Mouse (Mus musculus) G1E (cell line): ENCODE data around the gene Pnmal2. TPM values are rescaled to one million over a fixed set of nuclear protein-coding genes. Genes with fewer than 3 reads are reported as not detected.
"Not testable (repeated sequence)": the region's sequence is repeated elsewhere in the genome, so short reads cannot be mapped to it uniquely, and the experiment has no call there.

Source experiments
- ATAC-seq: 2 replicates; pipeline ENCODE4 v1.8.0; 2016; ENCODE audit warnings: mild to moderate bottlenecking; ENCODE audit not compliant: insufficient number of reproducible peaks, poor library complexity, low FRiP score, severe bottlenecking; ENCODE audit errors: extremely low read depth
- DNase-seq: peaks from one replicate; pipeline ENCODE4 v3.0.0; 2012; ENCODE audit warnings: low spot score
- H3K27me3 ChIP-seq: 2 replicates; pipeline ENCODE4 v1.6.1; 2012; ENCODE audit warnings: mild to moderate bottlenecking, low read length, inconsistent platforms; ENCODE audit not compliant: insufficient read depth
- H3K36me3 ChIP-seq: replicated peaks from 2 replicates; pipeline ENCODE3; 2012; ENCODE audit warnings: mild to moderate bottlenecking, inconsistent platforms
- H3K4me1 ChIP-seq: 2 replicates; pipeline ENCODE4 v1.6.1; 2012; ENCODE audit warnings: low read depth, low read length, inconsistent platforms, mixed read lengths; ENCODE audit not compliant: insufficient read depth
- H3K4me3 ChIP-seq: 2 replicates; pipeline ENCODE4 v1.5.1; 2012; ENCODE audit warnings: low read depth, mild to moderate bottlenecking, inconsistent platforms, low read length, moderate library complexity, mixed read lengths
- H3K9me3 ChIP-seq: replicated peaks from 2 replicates; pipeline ENCODE4 v1.6.1; 2012; ENCODE audit warnings: inconsistent platforms
- CTCF ChIP-seq: IDR thresholded peaks from 2 replicates; pipeline ENCODE4 v1.5.1; 2012; ENCODE audit warnings: low read depth, low read length, inconsistent platforms, mixed read lengths
- GATA1 ChIP-seq: IDR thresholded peaks from 2 replicates; pipeline ENCODE4 v1.6.1; 2012; ENCODE audit warnings: borderline replicate concordance, low read length, inconsistent platforms, mixed read lengths
- GATA2 ChIP-seq: IDR thresholded peaks from 2 replicates; pipeline ENCODE4 v1.6.1; 2012; ENCODE audit warnings: low read depth, low read length, inconsistent platforms, borderline replicate concordance
- POLR2AphosphoS5 ChIP-seq: IDR thresholded peaks from 2 replicates; pipeline ENCODE4 v1.6.1; 2012; ENCODE audit warnings: low read depth, low read length, inconsistent platforms; ENCODE audit not compliant: insufficient replicate concordance
- TAL1 ChIP-seq: conservative IDR thresholded peaks from 2 replicates; pipeline ENCODE4 v1.6.1; 2012; ENCODE audit warnings: low read depth, low read length, inconsistent platforms, mixed read lengths
- polyA plus RNA-seq: library from polyadenylated mRNA; stranded (reverse); fragments of >175 nt; gene quantifications from 2 replicates; pipeline ENCODE4 v1.2.3, GENCODE M21; 2012
- total RNA-seq, 2 experiments: library from RNA; stranded (forward) in 1 of 2; stranded (reverse) in 1 of 2; fragments of 200-1000 nt in 1 of 2; fragments of >200 nt in 1 of 2; fragmentation: Nextera tagmentation in 1 of 2; gene quantifications; 2 replicates each; pipeline ENCODE4 v1.2.3; 2014 to 2017

Gene Pnmal2
- total and polyA plus RNA-seq, 3 experiments: 0.22 TPM; not detected in 2

GRCm38 (mm10) chr7:16947959-16948361 lies 3.5 kb downstream of the Pnmal2 start:
- TF ChIP-seq GATA1: no peak
- no peak for TF ChIP-seq TAL1
- no peak for TF ChIP-seq POLR2AphosphoS5
- no peak for TF ChIP-seq GATA2
- TF ChIP-seq CTCF: no peak
- DNase-seq (no peak), ATAC-seq (no peak)
- no peak overlapping the region for H3K4me3 ChIP-seq
- peaks cover 9% of the 10 kb centered on the region for H3K4me1 ChIP-seq
- H3K9me3 ChIP-seq: peaks cover 9% of the 10 kb centered on the region
- peaks cover 30% of the 10 kb centered on the region for H3K27me3 ChIP-seq
- no peaks in the 10 kb centered on the region for H3K36me3 ChIP-seq

- H3K27me3 ChIP-seq: peaks cover 28% of the 10 kb centered on the region
- TF ChIP-seq GATA1: no peak
- H3K4me1 ChIP-seq: peaks cover 9% of the 10 kb centered on the region
- no peak for ATAC-seq
- DNase-seq: no peak
- H3K36me3 ChIP-seq: no peaks in the 10 kb centered on the region
- H3K4me3 ChIP-seq: no peak overlapping the region
- H3K9me3 ChIP-seq: peaks cover 9% of the 10 kb centered on the region
Observed at GRCm38 (mm10) chr7:16948923-16949458, 4.5 kb downstream of the Pnmal2 start.

- Histone ChIP-seq H3K9me3 (peaks cover under 1% of the 10 kb centered on the region; the same call in 1 of the 2 replicates), H3K4me1 (peaks cover 13% of the 10 kb centered on the region), H3K27me3 (peaks cover 24% of the 10 kb centered on the region), H3K4me3 (0 out of 2 replicates have a peak overlapping the region, but pooled peaks have one; percentile 23), H3K36me3 (no peaks in the 10 kb centered on the region)
- no peak for DNase-seq
- ATAC-seq: no peak
- TF ChIP-seq CTCF: peak; percentile 8; the same call in 1 of the 2 replicates
- no peak for TF ChIP-seq GATA1
Observed at GRCm38 (mm10) chr7:16949908-16950841, 5.7 kb downstream of the Pnmal2 start.

GRCm38 (mm10) chr7:16950861-16951635 lies 6.6 kb downstream of the Pnmal2 start:
- Histone ChIP-seq H3K4me3 (no peak overlapping the region), H3K36me3 (no peaks in the 10 kb centered on the region), H3K4me1 (peaks cover 13% of the 10 kb centered on the region), H3K9me3 (no peaks in the 10 kb centered on the region), H3K27me3 (peaks cover 24% of the 10 kb centered on the region)
- ATAC-seq (peak; percentile 83), DNase-seq (peak; percentile 53)
- TF ChIP-seq CTCF (peak; percentile 74), POLR2AphosphoS5 (no peak), GATA2 (no peak), TAL1 (no peak), GATA1 (no peak)

- peaks cover 23% of the 10 kb centered on the region for H3K27me3 ChIP-seq
- ATAC-seq, H3K4me3 ChIP-seq, DNase-seq, H3K9me3 ChIP-seq, H3K36me3 ChIP-seq: not testable (repeated sequence)
- peaks cover 13% of the 10 kb centered on the region for H3K4me1 ChIP-seq
Observed at GRCm38 (mm10) chr7:16953776-16954175, 9.3 kb downstream of the Pnmal2 start.

- Histone ChIP-seq H3K9me3 (no peaks in the 10 kb centered on the region), H3K4me1 (peaks cover 5% of the 10 kb centered on the region; the same call in 1 of the 2 replicates), H3K4me3 (no peak overlapping the region), H3K36me3 (no peaks in the 10 kb centered on the region), H3K27me3 (peaks cover 21% of the 10 kb centered on the region)
- DNase-seq (no peak), ATAC-seq (no peak)
- TF ChIP-seq GATA2 (no peak), POLR2AphosphoS5 (no peak), CTCF (no peak), TAL1 (no peak), GATA1 (no peak)
Observed at GRCm38 (mm10) chr7:16955712-16956111, 11.2 kb downstream of the Pnmal2 start.
